Mouse (Mus musculus) forelimb bud, embryonic 11.5 days (tissue): Measurements from ENCODE around the gene S100a5.

Experiments used
- DNase-seq: peaks from one replicate; pipeline ENCODE4 v3.0.0-alpha.2; 2012; ENCODE audit warnings: low read depth, low spot score

The S100a5 gene

DNA sequence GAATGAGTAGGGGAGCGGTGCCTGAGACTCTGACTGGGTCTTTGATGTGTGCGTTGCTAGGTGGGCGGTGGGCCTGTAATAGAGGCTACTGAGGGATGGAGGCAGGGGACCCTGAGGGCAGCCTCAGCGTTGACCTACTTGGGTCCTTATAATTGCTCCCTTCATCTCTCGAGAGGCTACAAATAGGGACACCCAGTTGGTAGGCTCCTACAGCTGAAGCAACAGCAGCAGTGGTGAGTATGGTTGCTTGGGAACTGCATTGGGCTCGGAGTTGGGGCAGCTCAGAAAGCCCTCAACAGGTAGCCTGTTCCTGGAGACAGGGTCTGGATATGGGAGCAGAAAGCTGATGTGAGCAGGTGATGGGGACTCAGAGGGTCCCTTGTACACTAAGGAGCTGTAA, 8.3 kb upstream of the S100a5 start:
- no peak for DNase-seq

DNA sequence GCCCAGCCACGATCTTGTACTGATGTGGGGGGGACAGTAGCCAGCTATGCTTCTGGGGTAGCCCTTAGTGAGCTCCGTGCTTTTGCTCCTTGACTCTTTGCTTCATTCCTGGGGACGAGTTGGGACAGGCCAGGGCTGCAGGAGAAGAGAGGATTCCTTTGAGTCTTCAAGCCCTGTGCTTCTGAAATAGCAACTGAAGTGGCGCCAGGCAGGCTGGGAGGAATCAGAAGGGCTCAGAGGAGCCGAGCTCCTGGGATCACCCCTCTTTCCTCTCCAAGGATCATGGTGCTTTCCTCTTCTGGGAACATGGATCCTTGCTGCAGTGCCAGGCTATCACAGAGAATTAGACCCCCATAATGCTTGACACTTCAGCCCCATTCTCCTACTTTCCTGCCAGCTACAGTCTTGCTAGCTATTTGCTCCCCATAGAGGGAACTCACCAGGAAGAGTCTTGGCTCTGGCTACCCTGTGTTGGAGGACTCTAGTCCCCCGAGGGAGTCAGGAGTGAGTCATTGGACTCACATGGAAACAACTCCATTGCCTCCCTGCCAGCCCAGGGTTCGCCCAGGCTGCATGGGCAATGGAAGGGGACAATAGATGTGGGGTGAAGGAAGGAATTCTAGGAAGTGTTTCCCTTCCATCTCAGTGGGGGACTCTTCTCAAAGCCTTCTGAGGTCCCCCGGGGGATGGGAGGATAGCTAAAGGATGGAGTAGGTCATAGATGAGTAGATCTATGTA, 7.7 kb upstream of the S100a5 start:
- DNase-seq = no peak

DNA sequence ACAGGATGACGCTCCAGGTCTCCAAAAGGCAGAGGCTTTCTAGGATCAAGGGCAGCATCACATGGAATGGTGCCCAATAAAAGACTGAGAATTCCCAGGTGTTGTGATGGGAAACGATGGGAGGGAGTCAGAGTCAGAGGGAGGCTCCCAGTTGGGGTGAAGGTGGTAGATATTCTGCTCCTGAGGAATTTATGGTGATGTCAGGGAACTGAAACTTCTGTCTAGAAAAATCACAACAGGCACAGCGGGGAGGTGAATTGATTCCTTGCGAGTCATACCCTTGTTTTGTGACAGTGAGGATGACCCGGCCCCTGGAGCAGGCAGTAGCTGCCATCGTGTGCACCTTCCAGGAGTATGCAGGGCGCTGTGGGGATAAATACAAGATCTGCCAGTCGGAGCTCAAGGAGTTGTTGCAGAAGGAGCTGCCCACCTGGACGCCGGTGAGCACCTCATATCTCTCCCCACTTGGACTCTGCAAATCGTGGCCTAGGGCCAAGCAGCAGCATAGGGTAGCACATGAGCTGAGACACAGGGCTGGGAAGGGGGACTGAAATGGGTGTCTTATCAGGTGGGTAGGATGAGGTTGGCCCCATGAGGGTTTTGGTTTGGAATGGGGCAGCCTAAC, 6.7 kb upstream of the S100a5 start, which contains the start of gene Gm42674:
Gene Gm42674, plus strand, starts transcription at position 419 of the 625 bp plus-strand sequence.
- DNase-seq = no peak

DNA sequence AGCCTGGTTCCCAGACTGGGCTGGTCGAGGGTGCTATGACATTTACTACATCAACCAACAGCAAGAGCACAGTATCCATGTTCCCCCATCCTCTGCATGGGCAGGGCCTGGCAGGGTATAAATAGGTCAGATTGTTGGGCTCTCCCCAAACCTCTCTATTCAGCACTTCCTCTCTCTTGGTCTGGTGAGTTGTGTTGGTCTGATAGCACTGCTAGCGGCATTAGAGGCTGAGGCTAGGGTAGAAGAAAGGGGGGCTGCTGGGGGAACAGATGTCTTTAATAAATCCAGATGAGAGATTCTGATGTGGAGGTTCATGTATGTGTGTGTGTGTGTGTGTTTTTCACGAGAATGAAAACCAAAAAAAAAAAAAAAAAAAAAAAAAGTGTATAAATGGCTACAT, 4.7 kb upstream of the S100a5 start, which contains the start of gene S100a4:
Gene S100a4, plus strand, starts transcription at position 149 of the 400 bp plus-strand sequence.
- peak; percentile 44 for DNase-seq

DNA sequence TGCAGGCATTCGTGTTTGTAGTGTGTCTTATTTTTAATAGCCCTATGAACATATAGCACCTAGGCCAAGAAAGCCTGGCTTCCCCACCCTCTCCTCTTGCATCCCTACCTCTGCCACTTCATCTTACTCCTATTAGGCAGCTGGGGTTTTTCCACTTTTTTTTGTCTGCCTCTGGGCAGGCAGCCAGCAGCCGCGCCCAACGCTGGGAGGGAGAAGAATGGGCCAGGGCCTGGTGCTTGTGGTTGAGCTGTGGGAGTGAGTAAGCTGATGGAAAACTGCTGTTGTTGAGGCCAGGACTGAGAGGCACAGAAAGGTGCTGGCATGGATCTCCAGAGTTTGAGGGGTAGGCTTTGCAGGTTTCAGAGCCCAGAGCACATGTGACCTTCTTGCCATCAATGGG, 3.9 kb upstream of the S100a5 start:
- peak; percentile 38 for DNase-seq

DNA sequence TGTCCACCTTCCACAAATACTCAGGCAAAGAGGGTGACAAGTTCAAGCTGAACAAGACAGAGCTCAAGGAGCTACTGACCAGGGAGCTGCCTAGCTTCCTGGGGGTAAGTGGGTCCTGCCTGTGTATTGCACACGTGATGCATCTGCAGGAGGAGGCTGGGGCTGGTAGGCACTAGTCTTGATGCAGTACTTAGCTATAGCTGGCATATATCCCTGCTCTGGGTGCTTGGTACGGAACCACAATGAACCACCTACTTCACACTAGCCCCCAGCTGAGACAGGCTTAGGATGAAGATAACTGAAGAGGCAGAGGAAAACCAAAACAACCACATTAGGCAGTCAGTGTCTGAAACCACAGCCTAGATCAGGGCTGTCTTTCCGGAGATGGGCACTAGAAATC, 3.3 kb upstream of the S100a5 start:
- DNase-seq = no peak

DNA sequence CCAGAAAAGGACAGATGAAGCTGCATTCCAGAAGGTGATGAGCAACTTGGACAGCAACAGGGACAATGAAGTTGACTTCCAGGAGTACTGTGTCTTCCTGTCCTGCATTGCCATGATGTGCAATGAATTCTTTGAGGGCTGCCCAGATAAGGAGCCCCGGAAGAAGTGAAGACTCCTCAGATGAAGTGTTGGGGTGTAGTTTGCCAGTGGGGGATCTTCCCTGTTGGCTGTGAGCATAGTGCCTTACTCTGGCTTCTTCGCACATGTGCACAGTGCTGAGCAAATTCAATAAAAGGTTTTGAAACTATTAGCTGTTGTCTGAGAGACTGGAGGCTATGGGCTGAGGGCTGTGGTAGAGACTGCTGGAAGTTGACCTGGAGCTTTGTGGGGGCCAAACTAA, 2.6 kb upstream of the S100a5 start:
- DNase-seq = no peak

DNA sequence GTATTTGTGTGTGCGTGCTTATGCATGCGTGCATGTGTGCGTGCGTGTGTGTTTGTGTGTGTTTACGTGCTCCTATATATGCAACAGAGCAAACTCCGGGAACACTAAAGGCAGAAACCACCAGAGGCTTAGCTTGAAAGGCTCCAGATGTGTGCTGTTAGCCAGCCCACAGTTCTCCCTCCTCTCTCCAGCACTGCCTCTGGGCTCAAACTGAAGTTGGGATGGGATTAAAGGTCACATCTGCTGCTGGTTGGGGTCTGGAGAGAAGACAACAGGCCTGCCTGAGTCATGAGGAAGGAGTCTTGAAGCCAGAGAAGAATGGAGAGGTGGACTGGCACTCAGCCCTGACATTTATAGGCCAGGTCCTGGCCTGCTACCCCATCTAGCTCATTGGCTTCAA, 2.1 kb upstream of the S100a5 start:
- DNase-seq = peak; percentile 65

DNA sequence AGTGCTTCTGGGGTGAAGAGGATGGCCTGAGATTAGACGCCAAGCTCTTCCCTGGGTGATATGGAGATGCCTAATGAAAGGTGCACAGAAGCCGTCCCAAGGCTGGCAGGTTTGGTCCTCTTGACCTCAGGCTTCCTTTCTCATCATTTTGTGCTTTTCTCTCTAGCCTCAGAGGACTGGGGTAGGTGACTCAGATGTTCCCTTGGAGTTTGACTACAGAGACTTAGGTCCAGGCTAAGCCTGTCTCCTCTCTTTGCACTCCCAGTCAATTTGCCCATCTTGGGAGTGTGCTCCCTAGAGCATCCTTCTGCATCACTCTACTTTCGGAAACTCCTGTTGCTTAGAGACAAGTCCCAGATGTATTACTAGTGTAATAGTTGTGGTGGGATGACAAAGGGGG, 962 bp upstream of the S100a5 start:
- no peak for DNase-seq

DNA sequence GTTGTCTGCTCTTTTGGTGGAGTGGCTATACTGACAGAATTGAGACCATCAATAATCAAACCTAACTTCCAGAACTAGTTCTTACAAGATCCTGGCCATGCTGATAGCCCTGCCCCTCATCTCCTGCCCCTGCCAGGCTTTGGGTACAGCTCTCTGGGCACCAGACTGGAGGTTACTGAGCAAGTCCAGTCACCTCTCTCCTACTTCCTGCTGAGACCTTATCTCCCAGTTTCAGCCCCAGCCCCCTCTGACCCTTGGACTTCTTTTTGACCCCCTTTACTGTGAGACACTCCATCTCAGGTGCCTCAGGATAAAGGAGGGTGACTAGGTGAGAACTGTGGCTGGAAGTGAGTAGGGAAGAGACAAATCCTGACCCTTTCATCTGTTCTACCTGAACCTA, 779 bp downstream of the S100a5 start:
- no peak for DNase-seq

DNA sequence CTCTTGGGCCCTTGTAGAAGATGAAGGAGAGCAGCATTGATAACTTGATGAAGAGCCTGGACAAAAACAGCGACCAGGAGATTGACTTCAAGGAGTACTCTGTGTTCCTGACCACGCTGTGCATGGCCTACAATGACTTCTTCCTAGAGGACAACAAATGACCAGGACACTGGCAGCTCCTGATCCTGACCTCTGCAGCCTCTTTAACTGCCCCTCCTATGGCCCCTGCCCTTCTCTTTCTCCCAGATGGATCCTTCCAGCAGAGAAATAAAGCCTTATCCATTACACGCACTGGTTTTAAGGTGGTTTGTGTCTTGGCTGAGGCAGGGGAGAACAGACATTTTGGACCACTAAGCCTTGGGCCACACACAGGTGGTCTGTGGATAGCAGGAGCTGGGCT, 3.2 kb downstream of the S100a5 start:
- DNase-seq = no peak

DNA sequence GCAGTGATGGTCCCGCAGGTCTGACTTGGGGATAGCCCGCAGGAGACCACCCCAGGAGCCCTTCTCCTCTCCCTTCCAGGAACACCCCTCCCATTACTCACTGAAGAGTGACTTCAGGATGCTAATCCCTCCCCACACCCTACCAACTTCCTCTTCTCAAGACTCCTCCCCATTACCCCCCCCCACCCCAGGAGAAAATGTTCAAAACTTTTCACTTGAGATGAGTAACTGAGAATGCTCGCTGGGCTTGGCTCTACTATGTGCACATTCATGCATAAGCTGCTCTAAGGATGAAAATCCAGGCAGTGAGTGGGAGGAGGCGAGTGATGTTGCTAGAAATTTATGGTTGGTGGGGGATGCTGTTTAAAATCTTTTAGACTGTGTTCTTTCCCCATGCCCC, 3.7 kb downstream of the S100a5 start:
- no peak for DNase-seq

DNA sequence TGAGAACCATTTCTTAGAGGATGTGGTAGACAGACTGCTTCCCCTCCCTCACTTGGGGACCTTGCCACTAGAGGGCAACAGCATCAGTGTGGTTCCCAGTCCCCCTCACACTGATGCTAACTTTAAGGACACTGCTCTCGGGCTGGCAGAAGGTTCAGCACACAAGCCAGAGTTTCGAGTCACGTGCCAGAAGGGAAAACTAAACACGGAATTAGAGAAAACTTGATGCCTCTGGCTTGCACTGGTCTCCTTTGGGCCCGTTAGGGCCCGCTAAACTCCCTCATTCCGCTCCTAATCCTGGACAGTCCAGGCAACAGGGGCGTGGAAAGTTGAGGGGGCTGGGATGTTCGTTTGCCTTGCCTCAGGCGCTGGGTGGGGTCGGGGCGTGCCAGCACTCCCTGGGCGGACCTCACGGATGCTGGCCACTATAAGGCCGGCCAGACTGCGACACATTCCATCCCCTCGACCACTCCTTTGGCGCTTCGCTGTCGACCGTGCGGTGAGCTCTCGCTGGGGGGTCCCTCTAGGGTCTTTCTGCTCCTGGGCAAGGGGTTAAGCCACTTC, 4.5 kb downstream of the S100a5 start, which contains the start of gene S100a6:
Gene S100a6, plus strand, starts transcription at position 155 of the 564 bp plus-strand sequence.
- DNase-seq = peak; percentile 72

DNA sequence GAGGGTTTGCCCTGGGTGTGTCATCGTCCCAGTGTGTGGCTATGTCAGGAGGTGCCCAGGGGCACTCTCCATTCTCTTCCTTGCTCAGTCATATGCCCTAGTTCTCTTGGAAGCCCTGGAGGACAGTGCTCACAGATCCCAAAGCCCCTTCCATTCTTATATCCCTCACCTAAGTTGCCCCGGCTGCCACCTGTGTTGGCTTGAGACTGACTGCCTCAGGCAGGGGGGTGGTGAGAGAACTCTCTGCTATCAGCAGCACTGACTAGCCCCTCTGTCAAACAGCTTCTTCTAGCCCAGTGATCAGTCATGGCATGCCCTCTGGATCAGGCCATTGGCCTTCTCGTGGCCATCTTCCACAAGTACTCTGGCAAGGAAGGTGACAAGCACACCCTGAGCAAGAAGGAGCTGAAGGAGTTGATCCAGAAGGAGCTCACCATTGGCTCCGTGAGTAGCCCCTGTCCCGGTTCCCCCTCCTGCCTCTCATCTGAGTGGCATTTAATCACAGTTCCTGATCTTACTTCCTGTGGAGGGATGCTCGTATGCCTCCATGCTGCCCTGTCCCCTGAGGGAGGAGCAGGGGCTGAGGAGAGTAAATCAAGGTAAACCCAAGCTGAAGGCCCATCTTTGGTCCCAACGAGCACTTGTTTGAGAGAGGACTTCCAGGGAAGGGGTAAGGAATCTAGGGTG, 5.3 kb downstream of the S100a5 start:
- DNase-seq = no peak

DNA sequence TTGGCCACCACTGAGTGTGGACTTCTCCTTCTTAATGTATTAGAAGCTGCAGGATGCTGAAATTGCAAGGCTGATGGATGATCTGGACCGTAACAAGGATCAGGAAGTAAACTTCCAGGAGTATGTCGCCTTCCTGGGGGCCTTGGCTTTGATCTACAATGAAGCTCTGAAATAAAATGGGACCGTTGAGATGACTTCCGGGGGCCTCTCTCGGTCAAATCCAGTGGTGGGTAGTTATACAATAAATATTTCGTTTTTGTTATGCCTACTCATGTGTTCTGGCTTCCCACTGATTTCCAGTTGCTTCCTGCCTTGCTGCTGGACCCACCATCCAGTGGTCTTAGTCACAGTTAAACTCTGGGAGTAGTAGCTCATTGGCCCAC, 5.8 kb downstream of the S100a5 start:
- DNase-seq = no peak

DNA sequence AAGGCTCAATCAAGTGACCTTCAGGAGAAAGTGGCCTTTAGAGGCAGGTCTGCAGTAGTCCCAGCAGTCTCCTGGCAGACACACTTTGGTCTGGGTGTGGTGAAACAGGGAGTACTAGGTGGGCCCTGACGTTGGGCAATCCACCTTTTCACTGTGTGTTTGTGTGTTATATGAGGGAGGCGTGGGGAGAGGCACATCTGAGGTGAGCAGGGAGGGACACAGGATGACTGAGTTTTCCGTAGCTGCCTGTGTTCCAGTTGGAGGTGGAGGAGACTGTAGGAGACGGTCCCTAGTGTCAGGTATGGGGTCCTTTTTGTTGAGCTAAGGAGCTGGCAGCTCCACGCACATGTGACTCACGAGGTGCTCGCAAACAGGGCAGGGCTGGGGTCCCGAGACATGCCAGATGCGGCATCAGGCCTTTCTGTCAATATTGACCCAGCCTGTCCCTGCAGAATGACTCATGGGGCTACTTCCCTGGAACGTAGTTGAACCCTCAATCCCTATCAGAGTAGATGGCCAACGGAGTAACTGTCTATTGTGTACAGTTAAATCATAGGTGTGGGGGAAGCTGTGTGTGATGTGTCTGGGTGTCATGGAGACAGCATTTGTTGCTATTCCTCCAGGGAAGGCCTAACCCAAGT, 6.4 kb downstream of the S100a5 start:
- DNase-seq = no peak

DNA sequence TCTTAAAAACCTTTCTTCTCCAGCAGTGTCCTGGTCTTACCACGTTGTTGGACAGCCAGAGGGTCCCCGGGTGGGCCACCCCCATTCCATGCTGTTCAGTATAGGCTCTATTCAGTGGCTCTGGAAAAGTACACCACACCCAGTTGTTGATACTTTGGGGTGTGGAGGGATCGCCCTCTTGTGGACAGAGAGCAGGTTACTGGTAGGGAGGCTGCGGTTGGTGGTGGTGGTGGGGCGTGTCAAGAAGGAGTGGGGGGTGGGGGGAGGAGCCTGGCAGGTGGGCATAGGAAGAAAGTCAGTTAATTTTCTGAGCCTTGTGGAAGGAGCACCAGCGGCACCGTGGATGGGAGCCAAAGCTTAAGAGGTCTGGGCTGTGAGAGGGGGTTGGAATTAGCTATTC, 7.1 kb downstream of the S100a5 start:
- peak; percentile 73 for DNase-seq

DNA sequence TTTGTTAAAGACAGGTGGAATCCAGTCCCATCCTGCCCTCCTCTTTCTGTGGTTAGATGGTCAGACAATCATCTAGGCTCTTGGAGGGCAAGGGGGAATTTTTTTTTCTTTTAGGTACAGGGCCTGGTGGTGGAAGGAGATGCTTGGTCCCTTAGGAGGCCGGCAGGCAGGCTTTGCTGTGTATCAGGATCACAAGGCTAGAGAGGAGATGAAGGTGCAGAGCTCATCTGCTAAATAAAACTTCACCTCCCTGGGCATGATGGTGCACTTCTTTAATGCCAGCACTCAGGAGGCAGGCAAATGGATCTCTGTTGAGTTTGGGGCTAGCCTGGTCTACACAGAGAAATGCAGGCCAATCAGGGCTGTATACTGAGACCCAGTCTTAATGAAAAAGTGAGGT, 7.6 kb downstream of the S100a5 start:
- DNase-seq = no peak

DNA sequence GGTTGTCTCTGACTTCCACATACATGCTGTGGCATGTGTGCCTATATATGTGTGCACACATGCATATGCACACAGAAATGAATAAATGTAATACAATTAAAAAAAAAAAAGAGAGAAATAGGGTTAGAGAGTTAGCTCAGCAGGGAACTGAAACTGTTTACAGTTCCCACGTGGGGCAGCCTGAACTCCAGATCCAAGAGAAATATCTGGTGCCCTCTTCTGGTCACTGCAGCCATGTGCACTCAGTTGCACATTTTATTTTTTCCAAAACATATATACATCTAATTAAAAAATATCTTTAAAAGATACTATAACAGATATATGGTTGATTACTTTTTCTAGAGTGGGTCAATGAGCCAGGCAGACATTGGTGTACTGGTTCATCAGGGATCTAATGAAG, 9.3 kb downstream of the S100a5 start:
- DNase-seq = no peak

DNA sequence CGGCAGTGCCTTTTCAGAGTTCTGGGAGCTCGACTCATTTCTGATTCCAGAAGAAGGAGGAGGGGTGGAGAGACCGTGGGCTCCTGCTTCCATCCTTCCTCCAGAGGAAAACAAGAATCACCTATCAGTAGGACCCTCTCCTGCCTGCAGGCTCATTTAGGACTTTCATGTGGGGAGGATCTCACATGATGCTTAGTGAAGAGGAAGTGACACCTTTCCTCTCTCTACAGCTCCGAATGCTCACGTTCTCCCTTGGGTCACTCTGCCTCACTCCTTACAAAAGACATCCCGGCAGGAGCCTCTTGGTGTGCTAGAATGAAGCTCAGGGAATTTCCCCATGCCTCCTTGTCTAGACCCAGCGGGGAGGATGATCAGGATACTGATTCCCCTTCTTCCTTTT, 13.2 kb downstream of the S100a5 start:
- no peak for DNase-seq

DNA sequence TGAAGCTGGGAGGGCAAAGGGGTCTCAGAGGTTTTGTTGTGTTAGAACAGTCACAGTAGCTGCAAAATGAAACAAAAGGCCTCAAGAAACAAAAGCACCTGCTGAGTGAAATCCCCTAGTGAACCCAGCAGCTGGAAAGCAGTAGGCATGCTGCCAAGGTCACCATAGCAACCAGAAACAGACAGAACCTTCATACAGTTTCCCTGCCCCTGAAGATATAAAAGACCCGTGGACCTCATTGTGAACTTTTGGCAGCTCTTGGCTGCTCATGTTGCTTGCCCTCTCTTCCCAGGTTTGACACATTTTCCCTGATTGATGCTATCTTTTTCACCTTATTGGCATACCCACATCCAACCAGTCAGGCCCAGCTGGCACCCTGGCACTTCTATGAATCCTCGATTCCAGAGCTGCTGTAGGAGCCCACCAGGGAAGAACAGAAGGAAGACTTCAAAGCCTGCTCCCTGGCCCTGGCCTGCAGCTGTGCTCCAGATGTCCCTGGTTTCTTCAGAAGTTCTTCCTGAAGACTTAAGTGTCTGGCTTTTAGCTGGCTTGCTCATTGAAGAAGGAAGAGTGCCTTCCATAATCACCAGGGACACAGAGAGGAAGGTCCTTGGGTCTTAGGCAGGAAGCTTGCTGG, 15.2 kb downstream of the S100a5 start:
- DNase-seq = peak; percentile 72
